Mouse (Mus musculus): ENCODE measurements around the gene Rps27rt.

Gene Rps27rt

DNA sequence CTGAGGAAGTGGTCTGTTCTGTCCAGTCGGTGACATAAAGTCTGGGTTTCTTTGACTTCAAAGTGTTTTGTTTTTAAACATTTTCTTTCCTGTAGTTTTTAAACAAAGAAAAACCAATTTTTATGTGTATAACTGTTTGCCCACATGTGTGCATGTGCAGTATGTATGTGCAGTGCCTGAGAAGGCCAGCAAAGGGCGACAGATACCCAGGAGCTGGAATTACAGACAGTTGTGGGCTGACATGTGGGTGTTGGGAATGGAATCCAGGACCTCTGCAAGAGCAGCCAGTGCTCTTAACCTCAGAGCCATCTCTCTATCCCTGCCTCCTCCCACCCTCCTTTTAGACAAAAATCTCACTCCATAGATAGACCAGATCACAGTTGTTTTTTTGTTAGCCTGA lies 10.0 kb upstream of the Rps27rt start:
- ChIA-PET CTCF (no interaction called here), POLR2A (interaction anchor here in 2 of 4 experiments (0.6 to 0.7 kb wide), 2 partner anchors 11 to 172 kb away, joined by 3 read pairs; no protein-coding TSS in a partner anchor)

DNA sequence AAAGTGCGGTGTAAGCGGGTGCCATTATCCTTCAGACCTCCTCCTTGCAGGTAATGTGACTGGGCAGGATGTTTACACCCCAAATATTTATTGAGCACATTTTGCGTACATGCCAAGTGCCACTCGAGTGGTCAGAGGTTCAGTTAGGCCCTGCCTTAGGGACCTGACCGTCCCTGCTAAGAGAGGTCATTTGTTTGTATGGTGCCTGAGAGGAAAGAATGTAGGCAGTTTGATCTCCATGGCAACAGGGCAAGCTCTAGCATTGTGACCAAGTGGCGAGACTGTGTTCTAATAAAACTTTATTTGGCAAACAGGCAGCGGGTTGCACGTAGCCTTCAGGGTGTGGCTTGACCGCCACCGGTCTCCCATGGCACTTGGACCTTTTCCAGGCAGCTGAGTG lies 7.9 kb upstream of the Rps27rt start:
- ChIA-PET CTCF (interaction anchor here in 2 of 4 experiments (0.6 to 1.1 kb wide), 2 partner anchors 56 to 336 kb away, joined by 3 to 4 read pairs; no protein-coding TSS in a partner anchor), POLR2A (interaction anchor here in 2 of 4 experiments (0.8 to 1.7 kb wide), 5 partner anchors 9 to 320 kb away, joined by 3 to 5 read pairs (median 4); partner anchors contain the start of gene Stt3b (in 1 of the 2))

- POLR2A ChIA-PET: interaction anchor here in 1 of 4 experiments (1.7 kb wide), 1 partner anchor 322 kb away, joined by 5 read pairs; the partner anchor contains the start of gene Stt3b
- CTCF ChIA-PET: no interaction called here
Measured at GRCm38 (mm10) chr9:114988610-114989327, 6.2 kb upstream of the Rps27rt start.

DNA sequence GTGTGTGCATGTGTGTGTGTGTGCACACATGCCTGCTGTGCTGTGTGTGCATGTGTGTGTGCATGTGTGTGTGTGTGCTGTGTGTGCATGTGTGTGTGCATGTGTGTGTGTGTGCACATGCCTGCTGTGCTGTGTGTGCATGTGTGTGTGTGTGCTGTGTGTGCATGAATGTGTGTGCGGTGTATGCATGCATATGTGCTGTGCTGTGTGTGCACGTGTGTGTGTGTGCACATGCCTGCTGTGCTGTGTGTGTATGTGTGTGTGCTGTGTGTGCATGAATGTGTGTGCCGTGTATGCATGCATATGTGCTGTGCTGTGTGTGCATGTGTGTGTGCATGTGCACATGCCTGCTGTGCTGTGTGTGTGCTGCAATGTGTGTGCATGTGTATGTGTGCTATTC lies 5.5 kb upstream of the Rps27rt start:
- ChIA-PET POLR2A (no interaction called here), CTCF (no interaction called here)

GRCm38 (mm10) chr9:114986361-114986760 lies 3.8 kb upstream of the Rps27rt start:
- ChIA-PET CTCF (interaction anchor here in 1 of 4 experiments (0.7 kb wide), 1 partner anchor 102 kb away, joined by 3 read pairs; no protein-coding TSS in a partner anchor), POLR2A (interaction anchor here in 2 of 4 experiments (0.5 to 1.1 kb wide), 2 partner anchors 216 to 346 kb away, joined by 3 read pairs; partner anchors contain the start of gene Cnot10 (in 1 of the 2))

DNA sequence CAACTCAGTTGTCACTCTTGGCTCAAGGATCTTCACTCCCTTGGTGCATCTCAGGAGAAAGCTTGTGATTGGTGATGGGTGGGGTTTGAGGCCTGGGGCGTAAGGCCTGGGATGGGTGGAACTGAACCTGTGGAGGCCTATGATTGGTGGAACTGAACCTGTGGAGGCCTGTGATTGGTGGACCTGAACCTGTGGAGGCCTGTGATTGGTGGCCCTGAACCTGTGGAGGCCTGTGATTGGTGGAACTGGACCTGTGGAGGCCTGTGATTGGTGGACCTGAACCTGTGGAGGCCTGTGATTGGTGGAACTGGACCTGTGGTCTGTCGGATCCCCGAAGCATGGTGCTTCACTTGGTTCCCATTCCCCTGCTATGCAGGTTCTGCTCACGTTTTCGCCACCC lies 3.2 kb upstream of the Rps27rt start:
- CTCF ChIA-PET: interaction anchor here in 1 of 4 experiments (0.6 kb wide), 1 partner anchor 45 kb away, joined by 4 read pairs; no protein-coding TSS in a partner anchor

GRCm38 (mm10) chr9:114979969-114980368 lies 2.6 kb downstream of the Rps27rt start:
- POLR2A ChIA-PET: interaction anchor here in 2 of 4 experiments (0.6 to 1.0 kb wide), 3 partner anchors 87 to 324 kb away, joined by 3 to 6 read pairs (median 3); no protein-coding TSS in a partner anchor
- CTCF ChIA-PET: interaction anchor here in 1 of 4 experiments (0.8 kb wide), 1 partner anchor 23 kb away, joined by 3 read pairs; no protein-coding TSS in a partner anchor

More for the DNA sequence above, 3.2 kb upstream of the Rps27rt start:
- POLR2A ChIA-PET: interaction anchor here in 3 of 4 experiments (0.5 to 1.1 kb wide), 5 partner anchors 19 to 346 kb away, joined by 3 to 5 read pairs (median 3); partner anchors contain the start of gene Cnot10 (in 1 of the 3)

DNA sequence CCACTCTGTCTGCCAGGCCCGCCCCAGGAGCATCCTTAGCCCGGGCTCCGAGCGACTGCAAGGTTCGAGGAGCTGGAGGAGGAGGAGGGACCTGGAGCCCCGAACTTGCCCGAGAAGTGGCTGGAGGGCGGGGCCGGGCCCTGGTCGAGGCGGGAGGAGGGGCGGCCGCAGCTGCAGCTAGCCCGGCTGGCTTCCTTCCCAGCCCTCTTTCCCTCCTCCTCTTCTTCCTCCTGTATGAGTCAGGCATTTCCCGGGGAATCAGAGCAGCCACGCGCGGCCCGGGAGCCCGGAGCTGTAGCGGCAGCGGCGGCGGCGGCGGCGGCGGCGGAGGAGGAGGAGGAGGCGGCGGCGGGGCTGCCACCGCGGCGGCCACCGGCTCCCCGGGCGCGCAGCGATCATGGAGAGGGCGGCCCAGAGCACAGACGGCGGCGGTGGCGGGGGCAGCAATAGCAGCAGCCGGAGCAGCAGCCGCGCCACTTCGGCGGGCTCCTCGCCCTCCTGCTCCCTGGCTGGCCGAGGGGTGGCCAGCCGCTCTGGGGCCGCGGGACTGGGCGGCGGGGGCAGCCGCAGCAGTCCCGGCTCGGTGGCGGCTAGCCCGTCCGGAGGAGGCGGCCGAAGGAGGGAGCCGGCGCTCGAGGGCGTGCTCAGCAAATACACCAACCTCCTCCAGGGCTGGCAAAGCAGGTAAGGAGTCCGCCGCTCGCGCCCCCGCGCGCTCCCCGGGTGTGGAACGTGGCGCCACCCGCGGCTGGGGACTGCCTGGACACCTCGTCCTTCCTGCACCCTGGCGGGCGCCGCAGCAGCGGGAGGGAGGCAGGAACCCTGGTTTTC lies 4.0 kb downstream of the Rps27rt start, which contains the start of gene Osbpl10:
Gene Osbpl10, plus strand, starts transcription at position 289 of the 831 bp plus-strand sequence.
- ChIA-PET POLR2A (interaction anchor here in 3 of 4 experiments (0.5 to 2.7 kb wide), 16 partner anchors 9 to 332 kb away, joined by 3 to 18 read pairs (median 4); partner anchors contain the start of genes Cmtm6 (in 1 of the 3), Cmtm8 (in 1 of the 3), Gpd1l (in 1 of the 3) and Stt3b (in 1 of the 3)), CTCF (interaction anchor here in 3 of 4 experiments (1.0 to 1.8 kb wide), 6 partner anchors 11 to 26 kb away, joined by 3 to 6 read pairs (median 4); no protein-coding TSS in a partner anchor)

- ChIA-PET CTCF (interaction anchor here in 3 of 4 experiments (0.7 to 1.8 kb wide), 7 partner anchors 10 to 145 kb away, joined by 3 to 6 read pairs (median 3); no protein-coding TSS in a partner anchor), POLR2A (interaction anchor here in 3 of 4 experiments (0.6 to 2.7 kb wide), 16 partner anchors 8 to 333 kb away, joined by 3 to 18 read pairs (median 4); partner anchors contain the start of genes Cmtm6 (in 1 of the 3), Cmtm8 (in 1 of the 3), Gpd1l (in 1 of the 3) and Stt3b (in 1 of the 3))
Measured at GRCm38 (mm10) chr9:114977461-114978280, 4.9 kb downstream of the Rps27rt start.

- POLR2A ChIA-PET: interaction anchor here in 3 of 4 experiments (0.6 to 1.9 kb wide), 19 partner anchors 9 to 351 kb away, joined by 3 to 18 read pairs (median 4); partner anchors contain the start of genes Osbpl10 (in 2 of the 3), Cnot10 (in 1 of the 3), Gpd1l (in 1 of the 3) and Stt3b (in 1 of the 3)
- CTCF ChIA-PET: interaction anchor here in 2 of 4 experiments (0.6 to 1.5 kb wide), 7 partner anchors 9 to 68 kb away, joined by 3 to 6 read pairs (median 3); partner anchors contain the start of genes Gpd1l (in 1 of the 2) and Osbpl10 (in 1 of the 2)
Measured at GRCm38 (mm10) chr9:114966286-114966685, 16.3 kb downstream of the Rps27rt start.

GRCm38 (mm10) chr9:114964093-114964492 lies 18.4 kb downstream of the Rps27rt start:
- POLR2A ChIA-PET: interaction anchor here in 2 of 4 experiments (0.6 to 1.7 kb wide), 6 partner anchors 9 to 125 kb away, joined by 3 to 5 read pairs (median 4); no protein-coding TSS in a partner anchor
- CTCF ChIA-PET: interaction anchor here in 3 of 4 experiments (0.6 to 1.9 kb wide), 11 partner anchors 9 to 177 kb away, joined by 3 to 6 read pairs (median 4); partner anchors contain the start of gene Osbpl10 (in 1 of the 3)

- POLR2A ChIA-PET: interaction anchor here in 1 of 4 experiments (0.8 to 2.5 kb wide), 2 partner anchors 17 to 182 kb away, joined by 3 to 5 read pairs; partner anchors contain the start of gene Osbpl10
Measured at GRCm38 (mm10) chr9:114960844-114961243, 21.7 kb downstream of the Rps27rt start.

GRCm38 (mm10) chr9:114960043-114960789 lies 22.3 kb downstream of the Rps27rt start:
- CTCF ChIA-PET: interaction anchor here in 1 of 4 experiments (0.7 kb wide), 1 partner anchor 166 kb away, joined by 3 read pairs; no protein-coding TSS in a partner anchor
- POLR2A ChIA-PET: interaction anchor here in 1 of 4 experiments (2.5 kb wide), 1 partner anchor 18 kb away, joined by 5 read pairs; the partner anchor contains the start of gene Osbpl10

More at GRCm38 (mm10) chr9:114960844-114961243, 21.7 kb downstream of the Rps27rt start:
- CTCF ChIA-PET: no interaction called here

DNA sequence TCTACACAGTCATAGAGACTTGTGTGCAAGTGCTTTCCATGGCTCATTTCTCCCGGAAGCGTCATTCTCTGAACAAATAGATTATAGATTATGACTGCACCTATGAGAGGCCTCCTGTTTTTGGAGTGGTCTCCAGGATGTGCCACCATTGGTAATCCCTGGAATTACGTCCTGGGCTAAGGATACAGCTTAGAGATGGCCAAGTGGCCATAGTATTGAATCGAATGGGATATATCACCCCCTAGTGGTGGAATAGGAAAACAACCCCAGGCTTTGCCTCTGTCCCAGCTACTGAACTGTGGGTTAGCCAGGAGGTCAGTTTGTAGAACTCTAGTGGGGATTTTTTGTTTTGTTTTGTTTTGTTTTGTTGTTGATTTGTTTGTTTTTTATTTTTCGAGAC lies 25.6 kb downstream of the Rps27rt start:
- ChIA-PET CTCF (interaction anchor here (0.6 to 1.6 kb wide), 28 partner anchors 8 to 679 kb away, joined by 3 to 12 read pairs (median 3); partner anchors contain the start of genes Gpd1l (in 1 of the 4) and Osbpl10 (in 1 of the 4)), POLR2A (interaction anchor here in 2 of 4 experiments (0.5 to 1.0 kb wide), 6 partner anchors 112 to 372 kb away, joined by 3 to 4 read pairs (median 3); partner anchors contain the start of genes Cmtm7 (in 1 of the 2) and Stt3b (in 1 of the 2))

GRCm38 (mm10) chr9:114955340-114955739 lies 27.2 kb downstream of the Rps27rt start:
- CTCF ChIA-PET: interaction anchor here in 1 of 4 experiments (1.4 kb wide), 1 partner anchor 9 kb away, joined by 6 read pairs; no protein-coding TSS in a partner anchor
- POLR2A ChIA-PET: interaction anchor here in 2 of 4 experiments (0.6 to 2.2 kb wide), 5 partner anchors 8 to 154 kb away, joined by 4 to 7 read pairs (median 5); partner anchors contain the start of gene Gpd1l (in 1 of the 2)

Data from embryonic stem cell, embryonic (primary cell).